Mouse (Mus musculus) lung, embryonic 16.5 days (tissue): ENCODE measurements around the gene Lzts2. TPM values are rescaled to one million over a fixed set of nuclear protein-coding genes. Genes with fewer than 3 reads are reported as not detected.
A peak's percentile ranks its signal among the peaks of the same experiment; 100 is the strongest.

Source experiments
- ATAC-seq: fragments of 200-750 bp; cut with Nextera tagmentation; 2 replicates; pipeline ENCODE4 v1.8.0; 2017; ENCODE audit warnings: low read depth, mild to moderate bottlenecking, moderate library complexity
- H3K27ac ChIP-seq: fragments of 300-500 bp; sonication (generic); 2 replicates; pipeline ENCODE4 v1.5.1; 2014; ENCODE audit warnings: mild to moderate bottlenecking, control low read depth, low read length
- H3K27me3 ChIP-seq: fragments of 300-500 bp; sonication (generic); 2 replicates; pipeline ENCODE4 v1.6.1; 2014; ENCODE audit warnings: low read depth, low read length, mixed read lengths; ENCODE audit not compliant: control insufficient read depth, insufficient read depth
- H3K36me3 ChIP-seq: fragments of 300-500 bp; sonication (generic); 2 replicates; pipeline ENCODE4 v1.6.1; 2014; ENCODE audit warnings: low read length; ENCODE audit not compliant: control insufficient read depth, insufficient read depth
- H3K4me1 ChIP-seq: fragments of 300-500 bp; sonication (generic); replicated peaks from 2 replicates; pipeline ENCODE4 v1.6.1; 2014; ENCODE audit warnings: low read length, mixed read lengths; ENCODE audit not compliant: control insufficient read depth, insufficient read depth
- H3K4me2 ChIP-seq: fragments of 300-500 bp; sonication (generic); 2 replicates; pipeline ENCODE4 v1.6.1; 2014; ENCODE audit warnings: low read depth, low read length, control low read depth
- H3K4me3 ChIP-seq: fragments of 300-500 bp; sonication (generic); 2 replicates; pipeline ENCODE4 v1.5.1; 2014; ENCODE audit warnings: mild to moderate bottlenecking, low read length, control low read depth
- H3K9ac ChIP-seq: fragments of 300-500 bp; sonication (generic); 2 replicates; pipeline ENCODE4 v1.6.1; 2014; ENCODE audit warnings: low read length, control low read depth
- H3K9me3 ChIP-seq: fragments of 300-500 bp; sonication (generic); 2 replicates; pipeline ENCODE4 v1.6.1; 2016; ENCODE audit warnings: low read length; ENCODE audit not compliant: control insufficient read depth
- WGBS: fragments of 180-500 bp; shearing (Covaris S2); extraction: QIAGEN DNeasy Blood & Tissue Kit; methylation state at CpG from one replicate; pipeline ENCODE4 v1.1.7; 2014; 5-methylcytosine and 5-hydroxymethylcytosine counted together
- polyA plus RNA-seq: library from polyadenylated mRNA; unstranded; fragments of >200 nt; fragmentation: Nextera tagmentation; extraction: Ambion mirVana; gene quantifications from 2 replicates; pipeline ENCODE4 v1.2.1, GENCODE M21; 2015

Lzts2 gene
- polyA plus RNA-seq, result 50.1 and 51.6 TPM in 2 replicates

DNA sequence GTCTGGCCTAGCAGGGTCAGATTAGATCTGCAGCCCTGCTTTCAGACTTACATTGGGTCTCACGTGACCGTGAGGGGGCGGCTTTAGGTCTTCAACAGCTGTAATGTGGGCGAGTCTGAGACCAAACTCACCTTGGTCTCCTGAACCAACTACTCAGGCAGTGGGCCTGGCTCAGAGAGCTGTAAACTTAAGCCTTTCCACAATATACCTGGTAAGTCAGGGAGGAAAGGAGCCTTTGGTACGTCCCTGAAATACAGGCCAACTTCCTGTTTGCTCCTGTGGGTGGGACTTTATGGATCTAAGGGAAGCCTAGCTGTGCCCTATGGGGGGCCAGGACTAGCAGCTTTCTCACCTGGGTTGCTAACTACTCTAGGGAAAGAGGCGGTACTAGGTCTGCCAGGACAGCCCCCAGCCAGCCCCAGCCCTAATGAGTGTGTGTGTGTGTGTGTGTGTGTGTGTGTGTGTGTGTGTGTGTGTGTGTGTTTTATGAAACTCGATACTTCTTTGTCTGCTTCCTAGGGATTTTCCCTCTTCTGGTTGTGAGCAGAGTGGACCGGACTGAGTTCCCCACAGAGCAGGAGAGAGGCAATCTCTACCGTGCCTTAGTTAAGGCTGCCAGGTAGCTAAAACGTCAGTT lies at the start of gene Lzts2:
Gene Lzts2 (plus strand): TSS at position 80 of the 637 bp plus-strand sequence.
- Histone ChIP-seq H3K4me1 (peaks cover 32% of the 10 kb centered on the region), H3K36me3 (peaks cover 19% of the 10 kb centered on the region), H3K4me3 (peak within 1 kb of the TSS; percentile 69), H3K4me2 (peak within 1 kb of the TSS; percentile 97), H3K27ac (peak within 1 kb of the TSS; percentile 100), H3K9me3 (no peaks in the 10 kb centered on the region), H3K27me3 (no peaks in the 10 kb centered on the region), H3K9ac (peak within 1 kb of the TSS; percentile 90)
- 8% methylated on average over 10 of the region's 10 CpGs for WGBS
- no peak for ATAC-seq

DNA sequence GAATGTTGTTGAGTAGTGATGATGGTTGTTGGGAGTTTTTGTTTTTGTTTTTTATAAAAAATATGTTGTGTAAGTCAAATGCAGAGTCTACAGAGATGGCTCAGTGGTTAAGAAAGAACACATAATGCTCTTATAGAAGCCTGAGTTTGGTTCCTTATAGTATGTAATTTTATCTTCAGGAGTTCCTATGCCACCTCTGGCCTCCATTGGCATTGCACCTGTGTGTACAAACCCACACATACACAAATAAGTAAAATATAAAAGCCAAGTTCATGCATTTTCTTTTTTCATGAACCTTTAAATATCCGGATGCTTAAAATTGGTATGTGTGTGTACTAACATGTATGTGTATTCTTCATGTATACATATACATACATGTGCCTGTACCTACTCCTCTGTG lies 48.2 kb upstream of the Lzts2 start:
- Histone ChIP-seq H3K27me3 (no peaks in the 10 kb centered on the region), H3K4me2 (no peak overlapping the region), H3K9me3 (no peaks in the 10 kb centered on the region), H3K4me1 (no peaks in the 10 kb centered on the region), H3K27ac (no peak overlapping the region), H3K9ac (no peak overlapping the region), H3K4me3 (no peak overlapping the region), H3K36me3 (peaks cover 64% of the 10 kb centered on the region)
- ATAC-seq, result no peak
- WGBS, result 94% methylated on average over 1 of the region's 1 CpGs

DNA sequence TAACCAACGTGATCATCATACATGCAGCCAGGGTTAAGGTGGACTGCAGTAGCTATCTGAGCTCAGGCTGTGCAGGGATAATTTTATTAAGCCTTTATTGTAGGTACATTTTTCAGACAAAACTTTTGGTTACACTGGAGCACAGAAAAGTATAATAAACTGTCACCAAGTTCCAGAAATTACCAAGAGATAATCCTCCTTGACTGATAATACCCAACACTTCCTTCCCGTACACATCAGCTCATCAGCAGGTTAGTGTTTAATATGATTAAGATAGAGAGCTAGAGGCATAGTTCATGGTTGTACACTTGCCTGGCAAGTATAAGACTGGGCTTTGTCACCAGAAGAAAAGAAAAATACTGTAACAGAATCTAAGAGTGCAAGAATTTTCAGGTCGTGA lies 45.9 kb upstream of the Lzts2 start:
- H3K4me3 ChIP-seq, result no peak overlapping the region
- WGBS, result 76% methylated on average over 3 of the region's 3 CpGs
- ATAC-seq, result no peak
- H3K9ac ChIP-seq, result no peak overlapping the region
- H3K36me3 ChIP-seq, result peaks cover 67% of the 10 kb centered on the region
- no peak overlapping the region for H3K27ac ChIP-seq
- H3K27me3 ChIP-seq, result no peaks in the 10 kb centered on the region
- H3K4me1 ChIP-seq, result no peaks in the 10 kb centered on the region
- no peak overlapping the region for H3K4me2 ChIP-seq
- H3K9me3 ChIP-seq, result no peaks in the 10 kb centered on the region

DNA sequence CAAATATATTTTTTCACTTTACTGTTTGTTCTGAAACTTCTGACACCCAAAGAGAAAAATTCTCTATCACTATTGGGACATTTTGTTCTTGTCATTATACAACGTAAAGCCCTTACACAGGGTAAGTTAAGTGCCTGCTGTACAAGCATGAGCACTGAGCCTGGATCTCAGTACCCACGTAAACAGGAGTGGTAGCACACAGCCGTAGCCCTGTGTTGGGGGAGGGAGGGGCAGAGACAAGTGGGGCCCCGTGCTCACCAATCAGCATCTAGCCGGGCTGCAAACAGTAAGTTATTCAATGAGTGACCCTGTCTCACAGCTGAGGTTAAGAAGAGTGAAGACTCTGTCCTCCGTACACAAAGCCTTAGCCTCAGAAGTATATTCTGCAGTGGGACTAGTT lies 37.6 kb upstream of the Lzts2 start:
- H3K4me1 ChIP-seq, result no peaks in the 10 kb centered on the region
- no peak overlapping the region for H3K27ac ChIP-seq
- peaks cover 74% of the 10 kb centered on the region for H3K36me3 ChIP-seq
- no peak overlapping the region for H3K9ac ChIP-seq
- WGBS, result 71% methylated on average over 6 of the region's 6 CpGs
- ATAC-seq, result no peak
- no peaks in the 10 kb centered on the region for H3K9me3 ChIP-seq
- no peaks in the 10 kb centered on the region for H3K27me3 ChIP-seq
- H3K4me2 ChIP-seq, result no peak overlapping the region
- H3K4me3 ChIP-seq, result no peak overlapping the region

GRCm38 (mm10) chr19:44977148-44977547 lies 37.1 kb upstream of the Lzts2 start:
- Histone ChIP-seq H3K4me2 (no peak overlapping the region), H3K4me1 (no peaks in the 10 kb centered on the region), H3K36me3 (peaks cover 76% of the 10 kb centered on the region), H3K27me3 (no peaks in the 10 kb centered on the region), H3K4me3 (no peak overlapping the region), H3K9me3 (no peaks in the 10 kb centered on the region), H3K9ac (no peak overlapping the region), H3K27ac (no peak overlapping the region)
- 79% methylated on average over 6 of the region's 6 CpGs for WGBS
- ATAC-seq, result no peak

GRCm38 (mm10) chr19:44980787-44981186 lies 33.4 kb upstream of the Lzts2 start:
- H3K4me2 ChIP-seq, result no peak overlapping the region
- H3K36me3 ChIP-seq, result peaks cover 49% of the 10 kb centered on the region
- H3K9ac ChIP-seq, result no peak overlapping the region
- H3K27ac ChIP-seq, result no peak overlapping the region
- no peaks in the 10 kb centered on the region for H3K9me3 ChIP-seq
- no peaks in the 10 kb centered on the region for H3K4me1 ChIP-seq
- H3K4me3 ChIP-seq, result no peak overlapping the region
- no peaks in the 10 kb centered on the region for H3K27me3 ChIP-seq
- no peak for ATAC-seq
- WGBS, result 65% methylated on average over 2 of the region's 2 CpGs

GRCm38 (mm10) chr19:44982477-44983115 lies 31.6 kb upstream of the Lzts2 start:
- 70% methylated on average over 7 of the region's 7 CpGs for WGBS
- Histone ChIP-seq H3K27ac (no peak overlapping the region), H3K27me3 (no peaks in the 10 kb centered on the region), H3K9ac (no peak overlapping the region), H3K4me3 (no peak overlapping the region), H3K36me3 (peaks cover 31% of the 10 kb centered on the region), H3K9me3 (no peaks in the 10 kb centered on the region), H3K4me1 (no peaks in the 10 kb centered on the region), H3K4me2 (no peak overlapping the region)
- no peak for ATAC-seq

DNA sequence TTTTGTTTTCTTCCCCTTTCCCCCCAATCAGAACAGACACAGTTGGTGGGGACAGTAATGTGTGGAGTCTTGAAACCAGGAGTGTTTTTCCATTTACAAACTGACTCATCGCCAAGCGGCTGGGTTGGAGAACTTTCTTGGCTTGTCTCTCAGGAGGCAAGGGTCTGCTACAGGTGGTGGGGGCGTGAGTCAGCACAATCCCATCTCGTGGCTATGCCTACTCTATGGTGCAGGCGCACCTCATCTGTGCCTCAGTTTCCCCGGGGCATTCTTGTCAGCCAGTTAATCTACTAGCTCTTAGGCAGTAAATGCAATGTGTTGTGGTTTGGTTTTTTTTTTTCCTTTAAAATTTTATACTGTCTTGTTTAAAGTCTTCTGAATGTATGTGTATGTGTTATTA lies 30.8 kb upstream of the Lzts2 start:
- H3K4me2 ChIP-seq, result no peak overlapping the region
- no peak overlapping the region for H3K9ac ChIP-seq
- no peak for ATAC-seq
- WGBS, result 87% methylated on average over 6 of the region's 6 CpGs
- H3K4me1 ChIP-seq, result peaks cover 1% of the 10 kb centered on the region
- H3K27ac ChIP-seq, result no peak overlapping the region
- H3K36me3 ChIP-seq, result peaks cover 24% of the 10 kb centered on the region
- H3K27me3 ChIP-seq, result no peaks in the 10 kb centered on the region
- H3K4me3 ChIP-seq, result no peak overlapping the region
- H3K9me3 ChIP-seq, result no peaks in the 10 kb centered on the region

DNA sequence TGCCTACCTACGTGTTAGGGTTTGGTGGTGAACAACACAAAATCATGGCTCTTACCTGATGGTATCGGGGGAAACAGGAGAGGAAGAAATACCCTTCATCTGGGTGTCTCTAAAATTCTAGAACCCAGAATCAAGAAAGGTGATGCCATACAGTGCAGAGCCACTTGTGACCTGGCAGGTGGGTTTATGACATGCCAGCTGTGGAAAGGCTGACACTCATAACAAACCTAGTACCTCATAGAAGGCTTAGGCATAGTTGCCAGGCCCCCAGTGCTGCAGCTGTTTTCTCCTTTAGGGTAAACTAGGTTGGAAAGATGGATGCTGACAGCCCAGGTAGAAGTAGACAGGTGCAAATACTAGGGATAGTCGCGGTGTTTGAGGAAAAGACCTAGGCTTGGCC lies 29.8 kb upstream of the Lzts2 start:
- H3K9me3 ChIP-seq, result no peaks in the 10 kb centered on the region
- H3K27ac ChIP-seq, result no peak overlapping the region
- no peak for ATAC-seq
- no peak overlapping the region for H3K4me3 ChIP-seq
- peaks cover 17% of the 10 kb centered on the region for H3K36me3 ChIP-seq
- H3K4me2 ChIP-seq, result no peak overlapping the region
- no peaks in the 10 kb centered on the region for H3K27me3 ChIP-seq
- 90% methylated on average over 4 of the region's 4 CpGs for WGBS
- peaks cover 7% of the 10 kb centered on the region for H3K4me1 ChIP-seq
- H3K9ac ChIP-seq, result no peak overlapping the region
